Mouse (Mus musculus): ENCODE data around the gene Idi2.
"Not testable (repeated sequence)": the region's sequence is repeated elsewhere in the genome, so short reads cannot be mapped to it uniquely, and the experiment has no call there.

Idi2 gene

GRCm38 (mm10) chr13:8997221-8997620 lies 44.6 kb downstream of the Idi2 start:
- not testable (repeated sequence) for DNase-seq

GRCm38 (mm10) chr13:8999464-8999863 lies 46.8 kb downstream of the Idi2 start:
- no peak for DNase-seq

- no peak for DNase-seq
Observed at GRCm38 (mm10) chr13:9003306-9003705, 50.6 kb downstream of the Idi2 start.

Data from kidney, postnatal 4 days (tissue).